Mouse (Mus musculus) CH12.LX (cell line): ENCODE results near the gene Rgs19. TPM values are rescaled to one million over a fixed set of nuclear protein-coding genes. Genes with fewer than 3 reads are reported as not detected.
A peak's percentile ranks its signal among the peaks of the same experiment; 100 is the strongest.

Experiments used
- DNase-seq: peaks from one replicate; pipeline ENCODE4 v3.0.0-alpha.2; 2013; ENCODE audit errors: extremely low read depth
- H3K27ac ChIP-seq: 2 replicates; pipeline ENCODE4 v1.5.1; 2012; ENCODE audit warnings: low read depth, mild to moderate bottlenecking, control low read depth, moderate library complexity; ENCODE audit not compliant: insufficient read depth
- H3K27me3 ChIP-seq: replicated peaks from 2 replicates; pipeline ENCODE3; 2012; ENCODE audit warnings: inconsistent platforms
- H3K36me3 ChIP-seq, 2 experiments: replicated peaks in 1 of 2; 2 replicates each; pipeline versions ENCODE3 to v1.6.1; 2012; ENCODE audit warnings: inconsistent platforms in 1 of 2, low read length in 1 of 2, mild to moderate bottlenecking in 1 of 2, mixed read lengths in 1 of 2, moderate library complexity in 1 of 2; ENCODE audit not compliant: control insufficient read depth in 1 of 2, insufficient read depth in 1 of 2
- H3K4me1 ChIP-seq, 2 experiments: 2 replicates each; pipeline ENCODE4 v1.6.1; 2012; ENCODE audit warnings: inconsistent platforms in 1 of 2, moderate library complexity in 1 of 2; ENCODE audit not compliant: insufficient read depth in 2 of 2, control insufficient read depth in 1 of 2
- H3K4me2 ChIP-seq: 2 replicates; pipeline ENCODE4 v1.6.1; 2012; ENCODE audit warnings: low read depth, mild to moderate bottlenecking, control low read depth; ENCODE audit not compliant: poor library complexity, insufficient read depth, severe bottlenecking
- H3K4me3 ChIP-seq, 3 experiments: fragments of 150-350 bp in 1 of 3; sonication (generic) in 1 of 3; replicated peaks in 1 of 3; 2 replicates each; pipeline versions ENCODE3 to v1.5.1; 2011 to 2012; ENCODE audit warnings: low read depth in 2 of 3, low read length in 2 of 3, mild to moderate bottlenecking in 2 of 3, moderate library complexity in 2 of 3, control low read depth in 1 of 3, improper control_type of control experiment in 1 of 3, inconsistent platforms in 1 of 3, mixed read lengths in 1 of 3; ENCODE audit not compliant: poor library complexity in 1 of 3
- H3K79me2 ChIP-seq: replicated peaks from 2 replicates; pipeline ENCODE4 v1.6.1; 2012; ENCODE audit warnings: mild to moderate bottlenecking, moderate library complexity; ENCODE audit not compliant: control insufficient read depth, poor library complexity, insufficient read depth, severe bottlenecking; ENCODE audit errors: extremely low read depth
- H3K9ac ChIP-seq: 2 replicates; pipeline ENCODE4 v1.6.1; 2012; ENCODE audit warnings: low read depth, mild to moderate bottlenecking, control low read depth, moderate library complexity; ENCODE audit not compliant: insufficient read depth
- H3K9me3 ChIP-seq: replicated peaks from 2 replicates; pipeline ENCODE3; 2012; ENCODE audit warnings: low read length, inconsistent platforms, mixed read lengths
- CHD2 ChIP-seq: IDR thresholded peaks from 2 replicates; pipeline ENCODE4 v1.6.1; 2011; ENCODE audit warnings: low read length, improper control_type of control experiment
- E2F4 ChIP-seq: IDR thresholded peaks from 2 replicates; pipeline ENCODE4 v1.6.1; 2011; ENCODE audit warnings: low read depth, low read length, improper control_type of control experiment; ENCODE audit not compliant: insufficient replicate concordance
- ETS1 ChIP-seq: conservative IDR thresholded peaks from 2 replicates; pipeline ENCODE4 v1.6.1; 2012; ENCODE audit warnings: low read depth, mild to moderate bottlenecking, inconsistent platforms, low read length, improper control_type of control experiment, moderate library complexity
- MAX ChIP-seq: IDR thresholded peaks from 2 replicates; pipeline ENCODE4 v1.6.1; 2011; ENCODE audit warnings: low read length, improper control_type of control experiment
- MAZ ChIP-seq: IDR thresholded peaks from 2 replicates; pipeline ENCODE4 v1.6.1; 2012; ENCODE audit warnings: low read depth, mild to moderate bottlenecking, inconsistent platforms, low read length, improper control_type of control experiment, moderate library complexity
- MEF2A ChIP-seq: IDR thresholded peaks from 2 replicates; pipeline ENCODE4 v1.6.1; 2014; ENCODE audit warnings: low read depth, mild to moderate bottlenecking, inconsistent platforms, low read length, improper control_type of control experiment, borderline replicate concordance
- MXI1 ChIP-seq: IDR thresholded peaks from 2 replicates; pipeline ENCODE4 v1.6.1; 2011; ENCODE audit warnings: mild to moderate bottlenecking, low read depth, low read length, improper control_type of control experiment
- NELFE ChIP-seq: IDR thresholded peaks from 2 replicates; pipeline ENCODE4 v1.6.1; 2011; ENCODE audit warnings: low read depth, low read length, improper control_type of control experiment
- POLR2AphosphoS2 ChIP-seq: IDR thresholded peaks from 2 replicates; pipeline ENCODE4 v1.6.1; 2011; ENCODE audit warnings: low read depth, low read length, improper control_type of control experiment
- RAD21 ChIP-seq: IDR thresholded peaks from 2 replicates; pipeline ENCODE4 v1.6.1; 2011; ENCODE audit warnings: low read depth, mild to moderate bottlenecking, low read length, improper control_type of control experiment, moderate library complexity
- RCOR1 ChIP-seq: conservative IDR thresholded peaks from 2 replicates; pipeline ENCODE4 v1.6.1; 2012; ENCODE audit warnings: low read depth, mild to moderate bottlenecking, inconsistent platforms, low read length, improper control_type of control experiment
- SMC3 ChIP-seq: IDR thresholded peaks from 2 replicates; pipeline ENCODE4 v1.6.1; 2011; ENCODE audit warnings: low read depth, low read length, improper control_type of control experiment
- TBP ChIP-seq: conservative IDR thresholded peaks from 2 replicates; pipeline ENCODE4 v1.6.1; 2011; ENCODE audit warnings: low read depth, low read length, improper control_type of control experiment
- TCF12 ChIP-seq: IDR thresholded peaks from 2 replicates; pipeline ENCODE4 v1.6.1; 2014; ENCODE audit warnings: low read depth, mild to moderate bottlenecking, inconsistent platforms, low read length, improper control_type of control experiment
- USF2 ChIP-seq: conservative IDR thresholded peaks from 2 replicates; pipeline ENCODE4 v1.6.1; 2011; ENCODE audit warnings: low read depth, low read length, improper control_type of control experiment
- ZMIZ1 ChIP-seq: IDR thresholded peaks from 2 replicates; pipeline ENCODE4 v1.6.1; 2012; ENCODE audit warnings: low read depth, mild to moderate bottlenecking, inconsistent platforms, low read length, improper control_type of control experiment
- ZNF384 ChIP-seq: IDR thresholded peaks from 2 replicates; pipeline ENCODE4 v1.6.1; 2012; ENCODE audit warnings: low read depth, low read length, improper control_type of control experiment, inconsistent platforms
- dilution Hi-C: fragments of 300-500 bp; cut with MboI; formaldehyde crosslinking; loops from 2 replicates; pipeline ENCODE4 v1.14.3; 2020; ENCODE audit warnings: low sequenced_read_pairs; ENCODE audit not compliant: extremely low pct_unique_long_range_greater_than_20kb, extremely low pct_ligation_motif_present
- in situ Hi-C: fragments of 300-500 bp; cut with MboI; formaldehyde crosslinking; loops from 3 replicates; pipeline ENCODE4 v1.14.3; 2019; ENCODE audit warnings: low sequenced_read_pairs, low pct_ligation_motif_present, low pct_unique_long_range_greater_than_20kb, mixed read lengths
- polyA plus RNA-seq: library from polyadenylated mRNA; unstranded; fragments of >175 nt; gene quantifications from 2 replicates; pipeline ENCODE4 v1.2.1, GENCODE M21; 2012; ENCODE audit warnings: low read depth; ENCODE audit not compliant: insufficient read length
- total RNA-seq, 2 experiments: library from RNA; depleted of rRNA; stranded (reverse); fragments of 300-350 nt in 1 of 2; fragments of >200 nt in 1 of 2; gene quantifications; 2 replicates each; pipeline ENCODE4 v1.2.3; 2012 to 2014

Gene Rgs19
- total and polyA plus RNA-seq, 3 experiments, result 50.2 to 159 (median 67.0) TPM

DNA sequence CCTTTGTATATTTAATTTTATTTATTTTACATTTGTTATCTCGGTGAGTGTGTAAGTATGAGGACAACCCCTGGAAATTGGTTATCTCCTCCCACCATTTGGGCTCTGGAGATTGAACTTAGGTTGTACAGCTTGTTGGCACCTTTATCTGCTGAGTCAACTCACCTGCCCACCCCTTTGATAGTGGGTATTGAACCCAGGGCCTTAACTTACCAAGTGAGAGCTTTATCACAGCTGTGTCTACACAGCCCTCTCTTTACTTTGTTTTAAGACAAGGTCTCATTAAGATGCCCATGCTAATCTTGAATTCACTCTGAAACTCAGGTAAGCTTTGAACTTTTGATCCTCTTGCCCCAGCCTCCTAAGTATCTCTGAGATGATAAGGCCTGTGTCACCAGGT, 11.8 kb downstream of the Rgs19 start:
- no peak overlapping the region for H3K4me2 ChIP-seq
- no peak overlapping the region for H3K4me3 ChIP-seq
- TF ChIP-seq RCOR1 (no peak), MAX (no peak), ZNF384 (no peak), MEF2A (no peak), MAZ (no peak)
- H3K36me3 ChIP-seq, result peaks cover 6 to 33% of the 10 kb centered on the region in 2 experiments
- no peak overlapping the region for H3K27ac ChIP-seq
- H3K9ac ChIP-seq, result no peak overlapping the region
- dilution Hi-C loops, result no loop called here
- no peak for DNase-seq
- no peaks in the 10 kb centered on the region for H3K9me3 ChIP-seq
- H3K4me1 ChIP-seq, result peaks cover 18 to 58% of the 10 kb centered on the region in 2 experiments
- H3K27me3 ChIP-seq, result no peaks in the 10 kb centered on the region
- no peaks in the 10 kb centered on the region for H3K79me2 ChIP-seq
- in situ Hi-C loops, result no loop called here

- TF ChIP-seq POLR2AphosphoS2, result no peak
- no peak for TF ChIP-seq ETS1
- no peak for TF ChIP-seq TBP
- TF ChIP-seq MXI1, result no peak
- TF ChIP-seq CHD2, result no peak
- TF ChIP-seq ZNF384, result no peak
- no peak for TF ChIP-seq TCF12
- TF ChIP-seq USF2, result no peak
- TF ChIP-seq E2F4, result no peak
- TF ChIP-seq RAD21, result no peak
- TF ChIP-seq NELFE, result no peak
- TF ChIP-seq ZMIZ1, result no peak
- no peak for TF ChIP-seq SMC3
- no peaks in the 10 kb centered on the region for H3K27me3 ChIP-seq
- H3K27ac ChIP-seq, result no peak overlapping the region
- H3K9ac ChIP-seq, result peak overlapping the region; percentile 62
- H3K4me1 ChIP-seq, result peaks cover 19 to 60% of the 10 kb centered on the region in 2 experiments
- no peaks in the 10 kb centered on the region for H3K79me2 ChIP-seq
- DNase-seq, result no peak
- H3K4me2 ChIP-seq, result peak overlapping the region; percentile 58
- dilution Hi-C loops, result no loop called here
- H3K4me3 ChIP-seq, result peak overlapping the region; percentile 61 to 77 (median 72)
- H3K9me3 ChIP-seq, result no peaks in the 10 kb centered on the region
- peaks cover 0 to 21% of the 10 kb centered on the region in 2 experiments for H3K36me3 ChIP-seq
- in situ Hi-C loops, result no loop called here
These were observed 13.1 kb downstream of the Rgs19 start for GRCm38 (mm10) chr2:181680716-181681117.
